Mouse (Mus musculus): ENCODE measurements around the gene Cdh6.

The Cdh6 gene

DNA sequence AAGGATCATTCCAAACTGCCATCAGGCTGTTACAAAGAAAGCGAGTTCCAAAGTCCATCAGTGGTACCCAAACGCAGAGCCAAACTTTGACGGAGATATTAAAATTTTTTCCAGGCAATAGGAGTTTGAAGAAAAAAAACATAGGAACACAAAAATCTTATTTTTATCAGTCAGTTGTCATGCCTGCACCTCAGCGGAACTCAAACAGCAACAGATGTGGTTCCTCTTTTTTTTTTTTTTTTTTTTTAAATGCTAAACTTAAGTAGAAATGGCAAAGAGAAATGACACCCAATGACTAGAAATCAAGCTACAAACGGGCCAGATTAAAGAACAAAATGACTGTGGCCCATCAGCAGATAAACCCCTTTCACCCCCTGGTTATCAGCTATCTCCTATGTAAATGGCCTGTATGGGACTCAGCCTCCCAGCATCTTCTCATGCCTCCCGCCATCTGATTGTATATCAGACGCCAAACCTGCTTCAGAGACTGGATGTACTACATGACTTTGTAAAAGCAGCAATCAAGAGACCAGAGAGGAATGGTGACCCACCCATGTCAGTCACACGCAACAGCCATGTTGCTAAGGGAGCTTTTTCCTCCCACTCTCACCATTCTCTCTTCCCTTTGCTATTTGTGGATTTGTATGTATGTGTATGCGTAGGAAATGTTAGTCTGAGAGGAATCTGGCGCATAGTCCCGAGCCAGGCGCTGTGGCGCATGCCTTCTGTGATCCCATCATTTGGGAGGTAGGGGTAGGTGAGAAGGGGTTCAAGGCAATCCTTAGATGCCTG lies 8.2 kb downstream of the Cdh6 start:
- in situ Hi-C loops (cut with MboI, MseI): no loop called here

DNA sequence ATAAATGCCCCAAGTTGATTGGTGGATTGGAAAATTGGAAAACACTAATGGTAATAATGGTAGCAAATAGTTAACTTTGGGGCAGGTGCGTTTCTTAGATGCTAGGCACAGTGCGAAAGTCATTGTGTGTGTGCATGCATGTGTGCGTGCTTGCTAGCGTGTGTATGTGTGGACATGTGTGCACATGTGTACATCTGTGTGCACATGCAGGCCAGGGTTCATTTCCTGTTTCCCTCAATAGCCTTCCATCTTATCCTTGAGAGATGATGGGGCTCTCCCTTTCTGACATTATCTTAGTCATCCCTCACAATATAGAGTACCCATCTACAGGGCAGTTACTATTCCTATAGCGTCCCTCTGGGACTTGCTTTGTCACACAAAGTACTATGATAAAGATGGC lies 17.7 kb downstream of the Cdh6 start:
- in situ Hi-C loops (cut with MboI, MseI): no loop called here

DNA sequence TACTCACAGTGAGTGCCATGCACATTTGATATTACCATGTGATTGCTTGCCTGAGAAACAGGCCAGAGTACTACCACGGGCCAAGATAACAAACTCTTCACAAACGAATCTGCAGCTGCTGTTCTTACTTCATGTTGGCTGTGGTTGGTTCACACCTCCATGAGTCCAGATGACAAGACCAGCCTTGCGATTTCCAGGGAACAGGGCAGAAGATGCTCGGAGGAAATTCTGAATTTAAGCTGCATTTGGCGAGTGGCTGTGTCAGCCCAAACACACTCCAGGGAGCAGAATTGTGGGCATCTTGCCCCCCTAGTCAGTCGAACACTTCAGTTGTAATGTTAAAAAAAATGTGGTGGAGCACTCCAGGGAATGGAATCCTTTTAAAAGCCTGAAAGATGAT lies 18.1 kb downstream of the Cdh6 start:
- in situ Hi-C loops (cut with MboI, MseI): no loop called here

DNA sequence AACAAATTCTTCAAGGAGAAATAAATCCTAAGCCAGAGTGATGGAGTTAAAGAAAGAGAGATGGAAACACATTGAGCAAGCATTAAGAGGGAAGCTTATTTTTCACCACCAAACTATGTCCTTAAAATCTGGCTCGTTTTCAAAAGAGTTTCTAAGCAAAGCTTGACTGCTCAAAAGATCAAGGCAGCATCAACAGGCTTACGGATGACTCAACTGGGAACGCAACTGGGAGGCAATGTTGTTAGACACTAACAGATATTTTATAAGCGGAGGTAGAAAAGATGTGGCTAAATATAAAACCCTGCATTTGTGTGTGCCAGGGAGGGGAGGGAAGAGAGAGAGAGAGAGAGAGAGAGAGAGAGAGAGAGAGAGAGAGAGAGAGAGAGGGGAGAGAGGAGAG lies 31.5 kb downstream of the Cdh6 start:
- in situ Hi-C loops (cut with MboI, MseI): no loop called here

DNA sequence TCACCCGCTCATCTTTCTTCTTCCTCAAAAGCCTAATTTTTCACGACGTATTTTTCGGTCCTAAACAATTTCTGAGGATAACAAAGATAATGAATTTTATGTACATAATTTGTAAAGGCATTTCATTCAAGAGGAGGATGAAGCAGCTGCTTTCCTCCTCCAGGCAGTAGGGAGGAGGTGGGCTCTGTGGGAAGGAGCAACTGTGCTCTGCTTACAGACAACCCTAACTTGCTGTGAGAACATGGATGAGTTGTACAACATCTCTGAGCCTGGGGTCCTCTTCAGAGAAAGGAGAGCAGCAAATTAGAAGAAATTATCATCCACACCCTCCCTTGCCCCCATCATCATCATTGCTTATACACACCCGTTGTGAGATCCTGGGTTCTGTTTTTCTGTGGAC lies 33.8 kb downstream of the Cdh6 start:
- in situ Hi-C loops (cut with MboI, MseI): no loop called here

DNA sequence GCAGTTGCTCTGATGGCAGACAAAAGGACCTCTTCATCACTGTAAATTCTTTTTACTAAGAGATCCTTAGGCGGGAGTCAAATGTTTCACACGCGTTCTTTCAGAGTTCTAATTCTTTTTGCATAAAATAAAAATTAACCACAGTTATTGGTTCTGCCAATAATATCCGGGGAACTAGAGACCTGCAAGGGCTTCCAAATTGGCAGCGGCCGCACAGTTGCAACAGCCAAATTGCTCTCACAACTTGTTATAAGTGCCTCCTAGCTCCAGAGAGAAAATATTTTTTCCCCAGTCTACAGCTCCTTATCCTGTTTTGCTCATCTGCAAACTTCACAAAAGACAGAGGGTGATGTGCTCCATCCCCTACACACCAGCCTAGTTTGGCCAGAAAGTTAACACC lies 36.3 kb downstream of the Cdh6 start:
- in situ Hi-C loops (cut with MboI, MseI): no loop called here

DNA sequence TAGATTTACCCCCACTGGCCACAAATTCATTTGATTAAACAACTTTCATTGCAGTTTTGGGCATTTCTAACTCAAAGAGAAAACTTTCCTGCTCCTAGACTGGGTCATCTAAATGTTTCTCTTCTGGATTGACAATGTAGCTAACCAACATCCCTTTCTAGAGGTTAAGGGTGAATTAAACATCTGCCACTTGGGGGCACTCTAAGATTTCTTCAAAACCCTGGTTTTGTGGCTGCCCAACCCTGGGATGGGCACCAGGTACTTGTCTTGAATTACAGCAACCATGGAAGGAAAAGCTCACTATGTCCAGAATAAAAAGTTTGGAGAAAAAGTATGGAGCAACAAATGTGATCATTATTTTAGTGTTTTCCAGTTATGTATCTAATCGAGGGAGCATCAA lies 39.4 kb downstream of the Cdh6 start:
- in situ Hi-C loops (cut with MboI, MseI): no loop called here

DNA sequence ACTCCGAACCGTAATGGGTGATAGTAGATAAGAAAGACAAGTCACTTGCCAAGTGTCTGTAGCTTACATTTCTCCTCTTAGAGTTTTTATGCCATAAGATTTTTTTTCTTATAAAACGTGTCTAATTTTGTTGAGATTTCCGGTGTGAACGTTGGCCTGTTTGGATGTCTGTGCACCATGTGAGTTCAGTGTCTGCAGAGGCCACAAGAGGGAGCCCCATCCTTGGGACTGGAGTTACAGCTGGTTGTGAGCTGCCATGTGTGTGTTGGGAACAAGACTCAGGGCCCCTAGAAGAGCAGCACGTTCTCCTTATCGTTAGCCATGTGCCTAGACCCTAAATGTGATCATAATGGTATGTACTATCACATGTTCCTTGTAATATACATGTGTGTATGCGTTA lies 40.1 kb downstream of the Cdh6 start:
- in situ Hi-C loops (cut with MboI, MseI): no loop called here

DNA sequence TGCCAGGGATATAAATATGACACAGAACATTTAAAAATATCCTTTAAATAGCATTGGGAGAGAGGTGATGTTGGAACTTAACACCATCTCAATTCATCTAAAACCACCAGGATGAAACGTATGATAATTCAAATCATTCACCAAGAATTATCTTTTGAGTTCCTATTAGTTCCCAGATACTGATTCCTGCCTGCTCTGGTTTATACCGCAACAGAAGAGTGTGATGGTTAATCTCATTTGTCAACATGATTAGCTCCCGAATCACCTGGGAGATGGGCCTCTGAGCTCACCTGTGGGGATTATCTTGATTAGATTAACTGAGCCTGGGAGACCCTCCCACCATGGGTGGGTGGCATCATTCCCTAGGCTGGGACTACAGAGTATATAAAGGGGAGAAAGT lies 41.0 kb downstream of the Cdh6 start:
- in situ Hi-C loops (cut with MboI, MseI): no loop called here

DNA sequence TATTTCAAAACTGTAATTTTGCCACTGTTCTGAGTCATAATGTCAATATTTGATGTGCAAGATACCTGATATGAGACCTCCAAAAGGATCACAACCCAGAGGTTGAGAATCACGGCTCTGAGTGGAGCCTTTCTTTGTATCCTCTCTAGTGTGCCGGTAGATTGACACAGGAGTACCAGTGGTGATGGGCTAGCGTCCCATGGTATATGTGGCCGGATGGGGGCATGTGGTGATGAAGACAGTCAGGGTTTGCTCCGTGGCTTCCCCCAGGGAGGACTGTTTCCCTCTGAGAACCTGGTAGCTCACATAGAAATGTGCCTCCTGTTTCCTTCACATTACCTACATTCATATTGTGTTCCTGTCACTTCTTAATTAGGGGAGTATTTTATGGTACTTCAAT lies 43.2 kb downstream of the Cdh6 start:
- in situ Hi-C loops (cut with MboI, MseI): no loop called here

DNA sequence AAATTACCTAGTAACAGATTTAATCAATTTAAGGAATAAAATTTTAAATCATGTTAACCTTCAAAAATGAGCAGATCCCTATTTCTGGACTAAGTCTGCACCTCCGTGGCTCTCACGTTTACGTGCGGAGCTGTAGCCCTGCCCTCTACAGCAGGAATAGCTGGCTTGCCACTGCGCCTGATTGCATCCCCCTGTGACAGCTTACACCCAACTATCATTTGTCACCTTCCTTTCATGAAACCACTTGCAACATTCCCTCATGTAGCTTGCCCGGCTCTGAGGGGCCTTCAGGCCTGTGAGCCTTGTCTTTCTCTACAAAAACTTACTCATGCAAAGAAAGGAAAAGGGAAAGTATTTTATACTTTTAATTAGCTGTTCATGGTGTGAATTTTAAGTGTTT lies 73.1 kb downstream of the Cdh6 start:
- in situ Hi-C loops (cut with MboI, MseI): no loop called here

DNA sequence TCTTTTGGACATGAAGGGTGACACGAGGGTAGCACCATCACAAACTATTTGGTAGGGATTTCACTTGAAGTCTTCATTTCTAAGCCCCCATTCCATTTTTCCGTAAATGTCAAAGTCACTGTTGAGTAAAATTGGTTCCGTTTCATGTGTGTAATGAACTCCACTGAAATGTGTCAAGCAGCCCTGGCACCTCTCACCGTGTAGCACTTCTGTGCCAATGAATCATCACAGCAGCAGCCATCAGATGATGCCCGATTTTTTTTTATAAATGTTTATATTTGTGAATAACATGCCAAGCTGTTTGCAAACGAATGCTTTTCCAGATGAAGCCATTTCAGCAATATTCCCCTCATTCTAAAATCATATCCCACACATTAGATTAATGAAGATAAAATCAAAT lies 75.6 kb downstream of the Cdh6 start:
- in situ Hi-C loops (cut with MboI, MseI): no loop called here

DNA sequence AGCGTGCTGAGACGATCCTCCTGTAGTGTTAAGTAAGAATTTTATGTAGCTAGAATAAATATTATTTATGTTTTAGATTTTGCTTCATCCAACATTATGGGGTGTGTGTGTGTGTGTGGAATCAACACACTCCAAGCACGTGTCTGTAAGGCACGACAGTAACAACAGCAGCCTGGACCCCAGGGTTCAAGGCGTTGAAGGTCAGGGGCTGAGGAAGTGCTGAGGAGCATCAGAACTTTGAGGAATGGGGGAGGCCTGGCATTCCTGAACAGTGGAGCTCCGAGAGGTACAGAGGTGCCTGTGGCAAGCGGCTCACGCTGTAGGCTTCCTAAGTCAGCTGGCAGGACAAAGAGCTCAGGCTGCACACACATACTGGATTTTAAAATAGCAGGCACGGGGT lies 78.1 kb downstream of the Cdh6 start:
- in situ Hi-C loops (cut with MboI, MseI): no loop called here

DNA sequence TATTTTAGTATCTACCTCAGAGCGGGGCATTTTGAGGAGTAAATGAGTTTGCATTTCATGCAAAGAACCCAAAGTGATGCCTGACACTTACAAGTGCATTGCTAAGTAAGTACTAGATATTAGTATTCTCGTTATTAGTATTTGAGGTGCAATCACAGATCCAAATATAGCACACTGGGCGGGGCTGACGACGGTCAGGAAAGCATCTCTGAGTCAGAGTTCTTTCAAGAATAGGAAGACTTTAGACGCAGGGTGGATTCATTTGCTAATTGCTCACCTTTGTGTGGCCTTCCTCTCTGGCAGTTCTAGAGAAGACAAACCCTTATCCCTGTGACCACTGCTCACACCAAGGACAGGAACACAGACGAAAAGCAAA lies 78.6 kb downstream of the Cdh6 start:
- in situ Hi-C loops (cut with MboI, MseI): no loop called here

DNA sequence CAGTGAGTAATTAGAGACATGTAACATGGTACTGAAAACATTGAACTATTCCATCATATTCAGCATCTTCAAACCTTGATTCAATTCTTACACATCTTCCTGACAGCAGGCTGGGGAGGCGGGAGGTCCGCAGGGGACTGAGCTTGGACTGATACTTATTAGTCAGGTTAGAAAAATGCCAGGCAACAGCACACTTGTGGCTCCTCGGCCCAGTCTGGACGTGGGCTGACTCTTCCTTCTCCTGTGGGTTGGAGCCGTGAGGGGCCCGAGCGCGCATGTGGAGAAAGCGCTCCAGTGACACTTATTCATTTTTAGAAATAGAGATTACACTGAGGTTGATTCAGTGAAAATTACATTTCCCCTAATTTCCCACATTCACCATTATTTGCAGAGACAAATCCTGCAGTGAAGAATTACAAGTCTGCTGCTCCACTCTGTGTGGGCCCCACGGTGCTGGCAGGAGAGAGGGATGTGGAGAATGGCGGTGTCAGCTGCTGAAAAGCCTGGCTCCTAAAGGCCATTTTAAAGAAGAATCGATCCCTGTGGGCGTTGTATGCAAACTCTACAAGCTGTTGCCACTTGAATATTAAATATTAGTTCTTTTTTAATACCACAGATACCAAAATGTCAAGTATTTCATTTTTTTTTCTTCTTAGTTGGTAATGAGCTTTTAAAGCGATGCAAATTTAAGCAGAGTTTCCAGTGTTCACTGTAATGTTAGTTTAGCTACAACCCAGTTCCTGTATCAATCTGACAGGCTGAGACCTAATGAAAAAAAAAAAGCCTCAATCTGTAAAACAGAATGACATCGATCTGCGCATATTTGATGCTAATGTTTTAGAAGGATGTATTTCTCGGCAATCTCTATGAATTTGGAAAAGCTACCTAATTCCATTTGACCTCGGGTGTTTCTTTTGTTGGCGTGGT lies 79.3 kb downstream of the Cdh6 start:
- in situ Hi-C loops (cut with MboI, MseI): no loop called here

DNA sequence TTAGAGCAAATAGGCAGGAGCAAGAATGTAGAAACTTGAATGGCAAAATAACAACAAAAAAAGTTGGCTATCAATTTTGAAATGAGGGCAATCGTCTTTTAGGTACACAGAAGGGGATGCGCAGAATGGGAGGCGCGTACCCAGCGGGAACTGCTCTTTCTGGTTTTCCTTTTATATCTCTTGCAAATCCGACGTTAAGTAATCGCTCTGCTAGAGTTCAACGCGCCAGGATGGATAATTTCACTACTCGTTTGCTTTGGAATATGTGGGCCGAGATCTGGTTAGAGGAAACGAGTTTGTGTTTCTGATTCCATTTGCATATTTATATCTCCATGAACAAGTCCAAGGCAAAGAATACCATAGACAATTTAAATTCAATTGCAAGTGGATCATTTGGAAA lies 81.4 kb downstream of the Cdh6 start:
- in situ Hi-C loops (cut with MboI, MseI): no loop called here

DNA sequence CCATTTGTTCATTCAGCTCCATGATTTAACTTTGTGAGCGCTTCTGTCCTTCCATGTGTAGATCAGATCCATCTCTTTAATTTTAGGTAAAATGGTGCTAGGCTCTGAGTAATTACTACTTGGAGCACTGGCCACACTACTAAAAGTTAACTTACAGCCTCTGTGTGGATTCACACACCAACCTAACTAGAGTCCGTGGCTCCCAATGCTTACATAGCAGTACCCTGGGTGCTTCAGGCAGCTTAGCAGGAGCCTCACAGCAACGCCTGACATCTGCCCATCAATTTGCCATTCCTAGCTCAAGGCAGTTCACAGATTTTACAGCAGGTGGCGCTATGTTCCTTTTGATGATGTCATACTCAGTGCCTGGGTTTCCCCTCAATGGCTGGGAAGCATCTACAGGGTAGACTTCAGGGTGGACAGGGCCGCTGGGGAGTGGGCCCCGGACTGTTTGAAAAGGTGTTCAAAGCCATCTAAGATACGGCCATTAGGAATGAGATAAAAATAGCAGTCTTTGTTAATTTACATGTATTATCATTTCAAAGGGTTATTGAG lies 84.9 kb downstream of the Cdh6 start:
- in situ Hi-C loops (cut with MboI, MseI): no loop called here

DNA sequence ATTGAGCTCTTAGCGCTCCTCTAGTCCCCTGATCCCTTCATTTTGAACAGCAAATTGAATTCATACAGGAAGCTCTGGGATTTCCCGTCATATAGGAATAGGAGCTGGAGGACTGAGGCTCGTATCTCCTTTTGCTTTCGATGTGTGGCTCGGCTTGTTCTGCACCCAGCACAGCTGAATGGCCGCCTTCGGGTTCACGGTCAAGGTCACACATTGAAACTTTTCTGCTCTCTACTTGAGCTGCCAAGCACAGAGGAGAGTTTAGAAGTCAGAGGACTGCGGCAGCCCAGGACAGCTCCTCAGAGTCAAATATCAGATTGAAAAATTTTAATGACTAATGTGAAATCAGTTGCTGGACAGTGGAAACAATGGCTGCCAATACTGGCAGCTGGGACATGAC lies 88.7 kb downstream of the Cdh6 start:
- in situ Hi-C loops (cut with MboI, MseI): no loop called here

DNA sequence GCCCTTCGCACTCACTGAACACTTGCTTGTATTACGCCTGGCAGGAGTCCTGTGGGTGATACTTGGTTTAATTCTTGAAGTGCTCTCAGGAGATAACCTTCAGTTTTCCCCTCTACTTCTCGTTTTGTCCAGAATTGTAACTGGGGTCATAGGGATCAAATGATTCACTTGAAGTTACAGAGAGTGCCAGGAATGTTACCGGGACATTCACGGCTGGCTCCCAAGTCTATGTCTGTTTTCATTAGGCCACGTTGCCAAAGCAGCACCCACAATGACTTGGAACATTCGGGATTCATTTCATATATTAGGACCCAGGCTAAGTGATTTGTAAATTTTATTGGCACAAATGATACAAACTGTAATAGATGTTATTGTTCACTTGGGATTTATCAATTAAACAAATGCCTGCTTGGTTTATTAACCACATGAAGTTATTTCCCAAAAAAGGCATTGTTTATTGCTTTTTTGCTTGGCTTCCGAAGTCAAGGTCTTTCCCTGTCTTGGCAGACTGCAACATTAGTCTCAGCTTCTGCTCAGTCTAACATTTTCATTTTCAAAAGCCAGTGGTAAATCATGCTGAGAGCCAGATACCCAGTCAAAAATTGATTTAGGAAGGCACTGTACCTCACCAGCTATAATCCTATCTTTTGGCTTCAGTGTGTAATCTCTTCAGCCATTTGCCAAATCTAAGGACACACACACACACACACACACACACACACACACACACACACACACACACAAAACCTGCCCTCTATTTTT lies 96.4 kb downstream of the Cdh6 start:
- in situ Hi-C loops (cut with MboI, MseI): no loop called here

DNA sequence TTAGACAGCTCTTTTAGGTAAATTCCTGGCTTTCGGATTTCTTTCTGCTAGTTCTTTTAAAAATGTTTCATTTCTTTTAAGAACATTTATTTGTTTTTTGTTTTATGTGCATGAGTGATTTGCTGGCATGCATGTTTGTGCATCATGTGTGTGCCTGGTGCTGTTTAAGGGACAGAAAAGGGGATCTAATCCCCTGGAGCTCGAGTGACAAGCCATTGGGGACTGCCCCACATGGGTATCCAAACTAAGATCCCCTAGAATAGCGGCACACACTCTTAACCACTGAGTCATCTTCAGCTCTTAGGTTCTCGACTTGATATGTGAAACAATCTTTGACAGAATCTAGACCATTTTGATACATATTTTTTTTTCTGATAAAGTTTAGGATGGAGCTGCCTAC lies 99.4 kb downstream of the Cdh6 start:
- in situ Hi-C loops (cut with MboI, MseI): no loop called here

DNA sequence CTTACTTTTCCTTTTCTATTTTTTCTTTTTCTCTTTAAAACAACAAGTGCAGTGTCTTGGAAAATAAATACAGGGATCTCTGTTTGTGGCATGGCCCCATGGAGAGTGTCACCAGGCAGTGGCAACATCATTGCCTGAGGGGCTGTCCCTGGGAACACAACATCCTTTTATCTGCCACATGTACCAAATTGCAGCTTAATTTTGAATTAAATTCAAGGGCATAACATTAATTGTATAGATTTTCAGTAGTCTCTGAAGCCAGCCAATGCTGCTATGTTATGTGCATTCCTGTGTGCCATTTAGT lies 105.3 kb downstream of the Cdh6 start:
- in situ Hi-C loops (cut with MboI, MseI): no loop called here
